Mouse (Mus musculus) hindbrain, embryonic 11.5 days (tissue): ENCODE data around the gene Slc7a1. TPM values are rescaled to one million over a fixed set of nuclear protein-coding genes. Genes with fewer than 3 reads are reported as not detected.

Experiments
- ATAC-seq: fragments of 200-750 bp; cut with Nextera tagmentation; 2 replicates; pipeline ENCODE4 v1.8.0; 2017; ENCODE audit warnings: mild to moderate bottlenecking, moderate TSS enrichment, moderate library complexity; ENCODE audit not compliant: low FRiP score
- DNase-seq: peaks from one replicate; pipeline ENCODE4 v3.0.0-alpha.2; 2015; ENCODE audit warnings: low spot score
- H3K27ac ChIP-seq: fragments of 300-500 bp; sonication (generic); 2 replicates; pipeline ENCODE4 v1.5.1; 2014; ENCODE audit warnings: mild to moderate bottlenecking, low read depth, low read length
- H3K27me3 ChIP-seq: fragments of 300-500 bp; sonication (generic); 2 replicates; pipeline ENCODE4 v1.6.1; 2014; ENCODE audit warnings: mild to moderate bottlenecking, low read length, moderate library complexity, mixed read lengths; ENCODE audit not compliant: control insufficient read depth, insufficient read depth
- H3K36me3 ChIP-seq: fragments of 300-500 bp; sonication (generic); 2 replicates; pipeline ENCODE4 v1.6.1; 2014; ENCODE audit warnings: mild to moderate bottlenecking, low read length, moderate library complexity, mixed read lengths; ENCODE audit not compliant: control insufficient read depth, insufficient read depth
- H3K4me1 ChIP-seq: fragments of 300-500 bp; sonication (generic); replicated peaks from 2 replicates; pipeline ENCODE4 v1.6.1; 2014; ENCODE audit warnings: low read length, mixed read lengths; ENCODE audit not compliant: control insufficient read depth, insufficient read depth
- H3K4me2 ChIP-seq: fragments of 300-500 bp; sonication (generic); replicated peaks from 2 replicates; pipeline ENCODE4 v1.6.1; 2014; ENCODE audit warnings: mild to moderate bottlenecking, low read depth, low read length
- H3K4me3 ChIP-seq: fragments of 300-500 bp; sonication (generic); 2 replicates; pipeline ENCODE4 v1.5.1; 2014; ENCODE audit warnings: low read depth, low read length
- H3K9ac ChIP-seq: fragments of 300-500 bp; sonication (generic); 2 replicates; pipeline ENCODE4 v1.6.1; 2014; ENCODE audit warnings: low read depth, low read length
- H3K9me3 ChIP-seq: fragments of 300-500 bp; sonication (generic); 2 replicates; pipeline ENCODE4 v1.6.1; 2016; ENCODE audit warnings: low read length; ENCODE audit not compliant: control insufficient read depth
- WGBS: fragments of 180-500 bp; shearing (Covaris S2); extraction: QIAGEN DNeasy Blood & Tissue Kit; methylation state at CpG from one replicate; pipeline ENCODE4 v1.1.7; 2014; 5-methylcytosine and 5-hydroxymethylcytosine counted together
- polyA plus RNA-seq: library from polyadenylated mRNA; unstranded; fragments of >200 nt; fragmentation: Nextera tagmentation; extraction: Ambion mirVana; gene quantifications from 2 replicates; pipeline ENCODE4 v1.2.1, GENCODE M21; 2014

The Slc7a1 gene
- polyA plus RNA-seq, 1 experiment from 2014 or later = 20.9 TPM

- ATAC-seq = no peak
- no peak for DNase-seq
- no peak overlapping the region for H3K9ac ChIP-seq
- 91% methylated on average over 9 of the region's 9 CpGs for WGBS
- no peaks in the 10 kb centered on the region for H3K9me3 ChIP-seq
- no peak overlapping the region for H3K27ac ChIP-seq
- no peak overlapping the region for H3K4me3 ChIP-seq
- H3K4me1 ChIP-seq = no peaks in the 10 kb centered on the region
- no peaks in the 10 kb centered on the region; the same call in 1 of the 2 replicates for H3K27me3 ChIP-seq
- H3K4me2 ChIP-seq = no peak overlapping the region
- no peaks in the 10 kb centered on the region for H3K36me3 ChIP-seq
Measured at GRCm38 (mm10) chr5:148418436-148418835, 18.7 kb upstream of the Slc7a1 start.

GRCm38 (mm10) chr5:148417756-148418155 is 18.1 kb upstream of the Slc7a1 start:
- Histone ChIP-seq H3K27ac (no peak overlapping the region), H3K9me3 (no peaks in the 10 kb centered on the region), H3K36me3 (no peaks in the 10 kb centered on the region), H3K4me1 (no peaks in the 10 kb centered on the region), H3K9ac (no peak overlapping the region), H3K4me2 (no peak overlapping the region), H3K4me3 (no peak overlapping the region), H3K27me3 (no peaks in the 10 kb centered on the region; the same call in 1 of the 2 replicates)
- DNase-seq (no peak), ATAC-seq (no peak)
- WGBS = 97% methylated on average over 1 of the region's 1 CpGs

- Histone ChIP-seq H3K27ac (no peak overlapping the region), H3K36me3 (no peaks in the 10 kb centered on the region), H3K4me2 (no peak overlapping the region), H3K27me3 (no peaks in the 10 kb centered on the region; the same call in 1 of the 2 replicates), H3K9me3 (no peaks in the 10 kb centered on the region), H3K9ac (no peak overlapping the region), H3K4me3 (no peak overlapping the region), H3K4me1 (no peaks in the 10 kb centered on the region)
- DNase-seq = no peak
- 74% methylated on average over 10 of the region's 10 CpGs for WGBS
- ATAC-seq = no peak
Measured at GRCm38 (mm10) chr5:148416461-148416860, 16.8 kb upstream of the Slc7a1 start.

- no peaks in the 10 kb centered on the region for H3K4me1 ChIP-seq
- 51% methylated on average over 7 of the region's 7 CpGs for WGBS
- H3K27ac ChIP-seq = no peak overlapping the region
- no peak overlapping the region for H3K9ac ChIP-seq
- no peaks in the 10 kb centered on the region for H3K36me3 ChIP-seq
- DNase-seq = no peak
- H3K4me3 ChIP-seq = no peak overlapping the region
- H3K27me3 ChIP-seq = no peaks in the 10 kb centered on the region; the same call in 1 of the 2 replicates
- H3K9me3 ChIP-seq = no peaks in the 10 kb centered on the region
- no peak overlapping the region for H3K4me2 ChIP-seq
- no peak for ATAC-seq
Measured at GRCm38 (mm10) chr5:148414233-148414632, 14.5 kb upstream of the Slc7a1 start.

GRCm38 (mm10) chr5:148412504-148412903 is 12.8 kb upstream of the Slc7a1 start:
- DNase-seq (no peak), ATAC-seq (no peak)
- Histone ChIP-seq H3K4me1 (no peaks in the 10 kb centered on the region), H3K27me3 (no peaks in the 10 kb centered on the region; the same call in 1 of the 2 replicates), H3K27ac (no peak overlapping the region), H3K4me3 (no peak overlapping the region), H3K9me3 (no peaks in the 10 kb centered on the region), H3K9ac (no peak overlapping the region), H3K36me3 (no peaks in the 10 kb centered on the region), H3K4me2 (no peak overlapping the region)
- WGBS = 87% methylated on average over 4 of the region's 4 CpGs

- Histone ChIP-seq H3K9me3 (no peaks in the 10 kb centered on the region), H3K4me2 (no peak overlapping the region), H3K4me1 (no peaks in the 10 kb centered on the region), H3K27ac (no peak overlapping the region), H3K36me3 (no peaks in the 10 kb centered on the region), H3K27me3 (no peaks in the 10 kb centered on the region; the same call in 1 of the 2 replicates), H3K9ac (no peak overlapping the region), H3K4me3 (no peak overlapping the region)
- ATAC-seq = no peak
- DNase-seq = no peak
- WGBS = 92% methylated on average over 8 of the region's 8 CpGs
Measured at GRCm38 (mm10) chr5:148409465-148409864, 9.8 kb upstream of the Slc7a1 start.

- Histone ChIP-seq H3K36me3 (no peaks in the 10 kb centered on the region), H3K4me2 (no peak overlapping the region), H3K9ac (no peak overlapping the region), H3K27me3 (no peaks in the 10 kb centered on the region), H3K9me3 (no peaks in the 10 kb centered on the region), H3K4me3 (no peak overlapping the region), H3K27ac (no peak overlapping the region), H3K4me1 (no peaks in the 10 kb centered on the region)
- no peak for DNase-seq
- ATAC-seq = no peak
- WGBS = 86% methylated on average over 2 of the region's 2 CpGs
Measured at GRCm38 (mm10) chr5:148406913-148407312, 7.2 kb upstream of the Slc7a1 start.

GRCm38 (mm10) chr5:148404548-148404947 is 4.8 kb upstream of the Slc7a1 start:
- no peaks in the 10 kb centered on the region for H3K27me3 ChIP-seq
- H3K4me2 ChIP-seq = no peak overlapping the region
- H3K36me3 ChIP-seq = no peaks in the 10 kb centered on the region
- DNase-seq = no peak
- no peak for ATAC-seq
- H3K4me1 ChIP-seq = no peaks in the 10 kb centered on the region
- no peak overlapping the region for H3K9ac ChIP-seq
- 94% methylated on average over 7 of the region's 7 CpGs for WGBS
- H3K27ac ChIP-seq = no peak overlapping the region
- H3K4me3 ChIP-seq = no peak overlapping the region
- no peaks in the 10 kb centered on the region for H3K9me3 ChIP-seq

GRCm38 (mm10) chr5:148402641-148403040 is 2.9 kb upstream of the Slc7a1 start:
- Histone ChIP-seq H3K9ac (no peak overlapping the region), H3K4me2 (no peak overlapping the region), H3K27me3 (no peaks in the 10 kb centered on the region), H3K4me3 (no peak overlapping the region), H3K9me3 (no peaks in the 10 kb centered on the region), H3K4me1 (no peaks in the 10 kb centered on the region), H3K27ac (no peak overlapping the region), H3K36me3 (no peaks in the 10 kb centered on the region)
- no peak for ATAC-seq
- 46% methylated on average over 4 of the region's 4 CpGs for WGBS
- no peak for DNase-seq
